Comparison of ENCODE assay signal across 31 mouse cellular contexts in the genomic region with DNA sequence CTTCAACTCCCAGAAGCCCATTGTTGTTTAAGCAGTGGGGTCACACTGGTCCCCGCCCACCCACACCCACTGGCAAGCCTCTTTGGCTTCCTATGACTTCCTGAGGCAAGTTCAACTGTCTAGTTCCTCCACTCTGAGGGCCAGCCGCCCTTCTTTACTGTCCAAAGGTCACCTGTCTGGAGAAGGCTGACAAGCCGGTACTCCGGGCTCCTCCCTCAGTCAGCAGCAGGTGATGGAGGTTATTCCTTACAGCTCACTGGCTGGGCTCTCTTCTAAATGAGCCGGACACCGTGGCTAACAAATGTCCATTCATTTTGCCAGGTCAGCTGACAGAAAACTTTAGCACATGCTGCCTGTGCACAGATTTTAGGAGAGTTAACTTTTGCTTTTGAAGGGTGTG. TPM values are rescaled to one million over a fixed set of nuclear protein-coding genes. Genes with fewer than 3 reads are reported as not detected.
DNase-seq lines count a peak whose midpoint lies in the region; ATAC-seq and TF ChIP-seq lines count a peak whose summit lies in the region.
"Had no signal": no experiment of that assay in that cellular context is flagged by ENCODE, and none has a peak within 500 bp of the region (broad histone marks: within the 10 kb centered on the region; RNA-seq: fewer than 3 reads in every experiment).

No protein-coding gene starts in this region.

- no peak for TF ChIP-seq CTCF in kidney, postnatal 0 days (IDR thresholded peaks at IDR 0.05; ENCODE audit: low read depth)
- TF ChIP-seq CTCF in lung, postnatal 0 days (IDR thresholded peaks at IDR 0.05) = no peak

- no peak for TF ChIP-seq EP300 in lung, postnatal 0 days (IDR thresholded peaks at IDR 0.05)

- no peak overlapping the region for H3K9ac ChIP-seq in kidney, embryonic 15.5 days
- no peak overlapping the region for H3K9ac ChIP-seq in kidney, postnatal 0 days (ENCODE audit: low read depth, low read length)
- H3K9ac ChIP-seq in stomach, embryonic 14.5 days (replicated peaks; ENCODE audit: low read depth, low read length) = no peak overlapping the region
- no peak overlapping the region for H3K9ac ChIP-seq in midbrain, embryonic 13.5 days (replicated peaks)
- no peak overlapping the region for H3K9ac ChIP-seq in lung, postnatal 0 days (replicated peaks; ENCODE audit: low read depth)
- H3K9ac ChIP-seq: embryonic facial prominence, embryonic 12.5 days; hindbrain, embryonic 15.5 days had no signal

- no peaks in the 10 kb centered on the region for H3K27me3 ChIP-seq in kidney, embryonic 15.5 days
- no peaks in the 10 kb centered on the region for H3K27me3 ChIP-seq in kidney, postnatal 0 days (ENCODE audit: insufficient read depth, low read length)
- no peaks in the 10 kb centered on the region for H3K27me3 ChIP-seq in stomach, embryonic 14.5 days (ENCODE audit: control insufficient read depth, insufficient read depth, low read length)
- H3K27me3 ChIP-seq in midbrain, embryonic 13.5 days = no peaks in the 10 kb centered on the region
- no peaks in the 10 kb centered on the region for H3K27me3 ChIP-seq in lung, postnatal 0 days (replicated peaks; ENCODE audit: insufficient read depth, low read length)
- H3K27me3 ChIP-seq: embryonic facial prominence, embryonic 12.5 days; hindbrain, embryonic 15.5 days had no signal

- no peak overlapping the region for H3K27ac ChIP-seq in kidney, embryonic 15.5 days
- no peak overlapping the region for H3K27ac ChIP-seq in kidney, postnatal 0 days
- no peak overlapping the region for H3K27ac ChIP-seq in stomach, embryonic 14.5 days (ENCODE audit: low read length)
- H3K27ac ChIP-seq in midbrain, embryonic 13.5 days = no peak overlapping the region
- no peak overlapping the region for H3K27ac ChIP-seq in lung, postnatal 0 days (ENCODE audit: low read length)
- H3K27ac ChIP-seq: embryonic facial prominence, embryonic 12.5 days; heart, adult 2 months; hindbrain, embryonic 15.5 days; layer of hippocampus, adult 2 months; left cerebral cortex, adult 2 months; limb, embryonic 10.5 days; midbrain, embryonic 10.5 days had no signal

- H3K9me3 ChIP-seq in kidney, embryonic 15.5 days (replicated peaks) = no peaks in the 10 kb centered on the region
- H3K9me3 ChIP-seq in kidney, postnatal 0 days (replicated peaks; ENCODE audit: low read length) = no peaks in the 10 kb centered on the region
- no peaks in the 10 kb centered on the region for H3K9me3 ChIP-seq in stomach, embryonic 14.5 days (ENCODE audit: control insufficient read depth, low read depth, low read length)
- no peaks in the 10 kb centered on the region for H3K9me3 ChIP-seq in midbrain, embryonic 13.5 days
- H3K9me3 ChIP-seq in lung, postnatal 0 days (ENCODE audit: low read length) = no peaks in the 10 kb centered on the region
- H3K9me3 ChIP-seq: embryonic facial prominence, embryonic 12.5 days; hindbrain, embryonic 15.5 days; limb, embryonic 10.5 days; midbrain, embryonic 10.5 days had no signal

- no peak overlapping the region for H3K4me2 ChIP-seq in kidney, embryonic 15.5 days
- H3K4me2 ChIP-seq in kidney, postnatal 0 days (ENCODE audit: low read length) = no peak overlapping the region
- H3K4me2 ChIP-seq in stomach, embryonic 14.5 days (replicated peaks; ENCODE audit: low read depth, low read length) = no peak overlapping the region
- H3K4me2 ChIP-seq in midbrain, embryonic 13.5 days (replicated peaks) = no peak overlapping the region
- H3K4me2 ChIP-seq in lung, postnatal 0 days (replicated peaks; ENCODE audit: low read depth, low read length) = no peak overlapping the region
- H3K4me2 ChIP-seq: embryonic facial prominence, embryonic 12.5 days; hindbrain, embryonic 15.5 days had no signal

- no peak for ATAC-seq in kidney, embryonic 15.5 days (replicated peaks; ENCODE audit: low FRiP score)
- 0 out of 2 replicates have a peak, but pooled peaks have one; percentile 21 for ATAC-seq in kidney, postnatal 0 days (replicated peaks; ENCODE audit: low FRiP score, low read depth)
- peak; percentile 78; the same call in 1 of the 2 replicates for ATAC-seq in stomach, embryonic 14.5 days (ENCODE audit: insufficient number of reproducible peaks, insufficient read depth, low FRiP score, low read depth)
- no peak for ATAC-seq in midbrain, embryonic 13.5 days
- ATAC-seq in lung, postnatal 0 days = no peak
- ATAC-seq: activated CD4-positive, CD25-positive, alpha-beta regulatory T cell, adult 4 months; CD4-positive, CD25-positive, alpha-beta regulatory T cell, adult 4 months; forebrain, embryonic 14.5 days had no signal

- no peaks in the 10 kb centered on the region for H3K36me3 ChIP-seq in kidney, embryonic 15.5 days
- H3K36me3 ChIP-seq in kidney, postnatal 0 days (ENCODE audit: insufficient read depth, low read length) = no peaks in the 10 kb centered on the region
- H3K36me3 ChIP-seq in stomach, embryonic 14.5 days (ENCODE audit: control insufficient read depth, insufficient read depth, low read length) = no peaks in the 10 kb centered on the region
- no peaks in the 10 kb centered on the region for H3K36me3 ChIP-seq in midbrain, embryonic 13.5 days
- no peaks in the 10 kb centered on the region for H3K36me3 ChIP-seq in lung, postnatal 0 days (ENCODE audit: insufficient read depth, low read length)
- H3K36me3 ChIP-seq: embryonic facial prominence, embryonic 12.5 days; hindbrain, embryonic 15.5 days; limb, embryonic 10.5 days; midbrain, embryonic 10.5 days had no signal

- peak; percentile 50 for DNase-seq in kidney, adult 11 months
- peak; percentile 11 for DNase-seq in fat pad, adult 2 months (ENCODE audit: extremely low read depth, low read depth, low spot score)
- DNase-seq in kidney, postnatal 0 days (ENCODE audit: low spot score) = no peak
- no peak for DNase-seq in lung, postnatal 0 days (ENCODE audit: low spot score)
- no peak for DNase-seq in layer of hippocampus, adult 9-11 months
- DNase-seq: adrenal gland, postnatal 14 days; cerebellum, postnatal 10 days; gastrocnemius, postnatal 14 days; heart, adult 2 months; heart, postnatal 4 days; lung, adult 18-20 months; lung, postnatal 4 days; spleen, adult 18-20 months; thymus, postnatal 25 days had no signal

- no peak overlapping the region for H3K4me3 ChIP-seq in kidney, embryonic 15.5 days (replicated peaks)
- no peak overlapping the region for H3K4me3 ChIP-seq in kidney, postnatal 0 days (replicated peaks; ENCODE audit: low read depth, low read length)
- no peak overlapping the region for H3K4me3 ChIP-seq in stomach, embryonic 14.5 days (ENCODE audit: low read depth, low read length)
- no peak overlapping the region for H3K4me3 ChIP-seq in midbrain, embryonic 13.5 days (replicated peaks)
- no peak overlapping the region for H3K4me3 ChIP-seq in lung, postnatal 0 days (ENCODE audit: low read depth, low read length)
- H3K4me3 ChIP-seq: embryonic facial prominence, embryonic 12.5 days; erythroblast, embryonic 14.5 days; heart, adult 2 months; hindbrain, embryonic 15.5 days; layer of hippocampus, adult 2 months; left cerebral cortex, adult 2 months; limb, embryonic 10.5 days; midbrain, embryonic 10.5 days had no signal

- WGBS in kidney, embryonic 15.5 days = 74% methylated on average over 6 of the region's 6 CpGs
- 68% methylated on average over 6 of the region's 6 CpGs for WGBS in kidney, postnatal 0 days
- WGBS in stomach, embryonic 14.5 days = 64% methylated on average over 6 of the region's 6 CpGs
- WGBS in midbrain, embryonic 13.5 days = 89% methylated on average over 6 of the region's 6 CpGs
- 73% methylated on average over 6 of the region's 6 CpGs for WGBS in lung, postnatal 0 days

- no peaks in the 10 kb centered on the region for H3K4me1 ChIP-seq in kidney, embryonic 15.5 days
- H3K4me1 ChIP-seq in kidney, postnatal 0 days (replicated peaks; ENCODE audit: insufficient read depth, low read length) = no peaks in the 10 kb centered on the region
- H3K4me1 ChIP-seq in stomach, embryonic 14.5 days (ENCODE audit: control insufficient read depth, insufficient read depth, low read length) = no peaks in the 10 kb centered on the region
- no peaks in the 10 kb centered on the region for H3K4me1 ChIP-seq in midbrain, embryonic 13.5 days (replicated peaks)
- no peaks in the 10 kb centered on the region for H3K4me1 ChIP-seq in lung, postnatal 0 days (ENCODE audit: insufficient read depth, low read depth, low read length)
- H3K4me1 ChIP-seq: embryonic facial prominence, embryonic 12.5 days; hindbrain, embryonic 15.5 days; limb, embryonic 10.5 days; midbrain, embryonic 10.5 days had no signal

RNA-seq across cellular contexts. Expression of a gene that starts 4.3 kb away (rescaled TPM):
- not detected in 2 replicates for polyA plus RNA-seq in kidney, embryonic 15.5 days (2015; fragmentation: Nextera tagmentation; extraction: Ambion mirVana)
- not detected in 2 replicates for polyA plus RNA-seq in kidney, postnatal 0 days (2015; fragmentation: Nextera tagmentation; extraction: Ambion mirVana)
- not detected in 2 replicates for polyA plus RNA-seq in stomach, embryonic 14.5 days (2014; fragmentation: Nextera tagmentation; extraction: Ambion mirVana)
- polyA plus RNA-seq in midbrain, embryonic 13.5 days (2015; fragmentation: Nextera tagmentation; extraction: Ambion mirVana) = not detected in 2 replicates
- polyA plus RNA-seq in lung, postnatal 0 days (2015; fragmentation: Nextera tagmentation; extraction: Ambion mirVana) = not detected in 2 replicates
- polyA plus RNA-seq: activated CD4-positive, CD25-positive, alpha-beta regulatory T cell, adult 4 months; brain, embryonic 14.5 days; CD4-positive, CD25-positive, alpha-beta regulatory T cell, adult 4 months; embryonic facial prominence, embryonic 12.5 days; erythroblast, embryonic 14.5 days; forebrain, embryonic 14.5 days; heart, adult 2 months; heart, embryonic 14.5 days; hindbrain, embryonic 15.5 days; limb, embryonic 10.5 days; liver, adult 2 months; midbrain, embryonic 10.5 days; neural tube, embryonic 14.5 days had no signal

RNA-seq across cellular contexts. Expression of a gene that starts 21.4 kb away (rescaled TPM):
- not detected in 2 replicates for polyA plus RNA-seq in kidney, embryonic 15.5 days (2015; fragmentation: Nextera tagmentation; extraction: Ambion mirVana)
- not detected in 2 replicates for polyA plus RNA-seq in kidney, postnatal 0 days (2015; fragmentation: Nextera tagmentation; extraction: Ambion mirVana)
- polyA plus RNA-seq in stomach, embryonic 14.5 days (2014; fragmentation: Nextera tagmentation; extraction: Ambion mirVana) = not detected in 2 replicates
- polyA plus RNA-seq in midbrain, embryonic 13.5 days (2015; fragmentation: Nextera tagmentation; extraction: Ambion mirVana) = not detected in 2 replicates
- not detected in 2 replicates for polyA plus RNA-seq in lung, postnatal 0 days (2015; fragmentation: Nextera tagmentation; extraction: Ambion mirVana)
- polyA plus RNA-seq: activated CD4-positive, CD25-positive, alpha-beta regulatory T cell, adult 4 months; brain, embryonic 14.5 days; CD4-positive, CD25-positive, alpha-beta regulatory T cell, adult 4 months; embryonic facial prominence, embryonic 12.5 days; erythroblast, embryonic 14.5 days; forebrain, embryonic 14.5 days; heart, adult 2 months; heart, embryonic 14.5 days; hindbrain, embryonic 15.5 days; limb, embryonic 10.5 days; liver, adult 2 months; midbrain, embryonic 10.5 days; neural tube, embryonic 14.5 days had no signal

RNA-seq across cellular contexts. Expression of a gene that starts 42.2 kb away (rescaled TPM):
- 5.9 and 7.8 TPM in 2 replicates for polyA plus RNA-seq in kidney, embryonic 15.5 days (2015; fragmentation: Nextera tagmentation; extraction: Ambion mirVana)
- polyA plus RNA-seq in kidney, postnatal 0 days (2015; fragmentation: Nextera tagmentation; extraction: Ambion mirVana) = 5.3 and 5.4 TPM in 2 replicates
- 4.9 and 7.0 TPM in 2 replicates for polyA plus RNA-seq in stomach, embryonic 14.5 days (2014; fragmentation: Nextera tagmentation; extraction: Ambion mirVana)
- 2.7 and 2.8 TPM in 2 replicates for polyA plus RNA-seq in midbrain, embryonic 13.5 days (2015; fragmentation: Nextera tagmentation; extraction: Ambion mirVana)
- 10.9 and 11.6 TPM in 2 replicates for polyA plus RNA-seq in lung, postnatal 0 days (2015; fragmentation: Nextera tagmentation; extraction: Ambion mirVana)

RNA-seq across cellular contexts. Expression of a gene that starts 56.2 kb away (rescaled TPM):
- 287 and 307 TPM in 2 replicates for polyA plus RNA-seq in kidney, embryonic 15.5 days (2015; fragmentation: Nextera tagmentation; extraction: Ambion mirVana)
- 405 and 416 TPM in 2 replicates for polyA plus RNA-seq in kidney, postnatal 0 days (2015; fragmentation: Nextera tagmentation; extraction: Ambion mirVana)
- polyA plus RNA-seq in stomach, embryonic 14.5 days (2014; fragmentation: Nextera tagmentation; extraction: Ambion mirVana) = 267 and 268 TPM in 2 replicates
- polyA plus RNA-seq in midbrain, embryonic 13.5 days (2015; fragmentation: Nextera tagmentation; extraction: Ambion mirVana) = 461 and 466 TPM in 2 replicates
- polyA plus RNA-seq in lung, postnatal 0 days (2015; fragmentation: Nextera tagmentation; extraction: Ambion mirVana) = 364 and 369 TPM in 2 replicates

Comparison
In these comparisons a context has a peak if more than half of its experiments do, and no peak if none do; other contexts are left out.
1. DNase-seq: peak in kidney, adult 11 months (single experiment) and fat pad, adult 2 months (single experiment); none in kidney, postnatal 0 days (single experiment), lung, postnatal 0 days (single experiment) and layer of hippocampus, adult 9-11 months (single experiment).
2. ATAC-seq: peak in kidney, postnatal 0 days (single experiment) and stomach, embryonic 14.5 days (single experiment); none in kidney, embryonic 15.5 days (single experiment), midbrain, embryonic 13.5 days (single experiment) and lung, postnatal 0 days (single experiment).